Mouse (Mus musculus) left cerebral cortex, adult 6 months (tissue): Measurements from ENCODE around the gene Rbp1. TPM values are rescaled to one million over a fixed set of nuclear protein-coding genes. Genes with fewer than 3 reads are reported as not detected.

ENCODE experiments used
- long read RNA-seq, 2 experiments: library from polyadenylated mRNA; unstranded; transcript quantifications; one replicate each; pipeline ENCODE4 v2.0.0; 2019 to 2020
- polyA plus RNA-seq: library from polyadenylated mRNA; unstranded; fragments of <200 nt; fragmentation: Nextera tagmentation; gene quantifications from 2 replicates; pipeline ENCODE4 v1.2.3, GENCODE M21; 2021

Gene Rbp1
- 17.7 and 23.0 TPM in 2 replicates for polyA plus RNA-seq
- long read RNA-seq, experiment 1, transcript Rbp1-201 (4 exons, 2,652 nt): major isoform, 15 of 15 reads
- long read RNA-seq, experiment 1, partial matches to known transcripts: 0 of 15 reads
- long read RNA-seq, experiment 1, other reads (novel, unspliced or antisense): 0 of 15 reads
- long read RNA-seq, experiment 2, transcript Rbp1-201 (4 exons, 2,652 nt): major isoform, 45 of 48 reads
- long read RNA-seq, experiment 2, partial matches to known transcripts: 2 of 48 reads
- long read RNA-seq, experiment 2, other reads (novel, unspliced or antisense): 1 of 48 reads

GRCm38 (mm10) chr9:98422656-98423055 lies at the start of gene Rbp1:
Gene Rbp1 (plus strand): TSS chr9:98422961.

GRCm38 (mm10) chr9:98485815-98486214 lies 63.1 kb downstream of the Rbp1 start, which contains the start of gene Rbp2:
Gene Rbp2 (plus strand): TSS chr9:98486115.

Other genes with a start within 250 kb of the Rbp1 start
- 2.8 and 3.6 TPM in 2 replicates for gene Nmnat3, start 135.5 kb upstream of the Rbp1 start, polyA plus RNA-seq
- gene Rbp2, start 63.2 kb downstream of the Rbp1 start, polyA plus RNA-seq: not detected in 2 replicates
- gene Copb2, start 140.8 kb downstream of the Rbp1 start, polyA plus RNA-seq: 43.8 and 51.4 TPM in 2 replicates
- 39.5 and 45.3 TPM in 2 replicates for gene Mrps22, start 178.7 kb downstream of the Rbp1 start, polyA plus RNA-seq